Mouse (Mus musculus): ENCODE data around the gene Cept1. TPM values are rescaled to one million over a fixed set of nuclear protein-coding genes. Genes with fewer than 3 reads are reported as not detected.
"Not testable (repeated sequence)": the region's sequence is repeated elsewhere in the genome, so short reads cannot be mapped to it uniquely, and the experiment has no call there.

The Cept1 gene
- 65.7 and 67.1 TPM in 2 replicates for polyA plus RNA-seq (2015; fragmentation: Nextera tagmentation; extraction: Ambion mirVana)

- WGBS, result under 1% methylated on average over 63 of the region's 63 CpGs
- H3K9ac ChIP-seq (ENCODE audit: low read depth, low read length), result peak within 1 kb of the TSS; percentile 97
Measured at GRCm38 (mm10) chr3:106547171-106547923, at the start of gene Cept1, which contains the start of gene Dram2. Cept1 (minus strand) TSS chr3:106547802. Dram2 (plus strand) TSS chr3:106547798.

GRCm38 (mm10) chr3:106593631-106594030 lies 46.0 kb upstream of the Cept1 start:
- not testable (repeated sequence) for H3K4me3 ChIP-seq (ENCODE audit: low read length); H3K27ac ChIP-seq (ENCODE audit: low read length); ATAC-seq; H3K4me1 ChIP-seq (ENCODE audit: control insufficient read depth, insufficient read depth, low read length); H3K9me3 ChIP-seq (ENCODE audit: control insufficient read depth, low read length); H3K4me2 ChIP-seq (ENCODE audit: low read depth, low read length); H3K36me3 ChIP-seq (ENCODE audit: control insufficient read depth, insufficient read depth, low read length); H3K27me3 ChIP-seq (replicated peaks; ENCODE audit: control insufficient read depth, insufficient read depth, low read length); H3K9ac ChIP-seq (ENCODE audit: low read depth, low read length)
- 78% methylated on average over 4 of the region's 4 CpGs for WGBS

More at GRCm38 (mm10) chr3:106547171-106547923, at the start of gene Cept1, which contains the start of gene Dram2:
- H3K4me3 ChIP-seq (ENCODE audit: low read length), result peak within 1 kb of the TSS; percentile 96
- peak within 1 kb of the TSS; percentile 65 for H3K4me2 ChIP-seq (ENCODE audit: low read depth, low read length)
- no peaks in the 10 kb centered on the region for H3K27me3 ChIP-seq (replicated peaks; ENCODE audit: control insufficient read depth, insufficient read depth, low read length)
- H3K4me1 ChIP-seq (ENCODE audit: control insufficient read depth, insufficient read depth, low read length), result peaks cover 9% of the 10 kb centered on the region
- H3K9me3 ChIP-seq (ENCODE audit: control insufficient read depth, low read length), result no peaks in the 10 kb centered on the region
- H3K36me3 ChIP-seq (ENCODE audit: control insufficient read depth, insufficient read depth, low read length), result no peaks in the 10 kb centered on the region
- peak; percentile 95 for ATAC-seq
- peak within 1 kb of the TSS; percentile 99 for H3K27ac ChIP-seq (ENCODE audit: low read length)

- no peak overlapping the region for H3K27ac ChIP-seq (ENCODE audit: low read length)
- no peak overlapping the region for H3K4me3 ChIP-seq (ENCODE audit: low read length)
- WGBS, result 87% methylated on average over 2 of the region's 2 CpGs
- no peak overlapping the region for H3K9ac ChIP-seq (ENCODE audit: low read depth, low read length)
- H3K9me3 ChIP-seq (ENCODE audit: control insufficient read depth, low read length), result no peaks in the 10 kb centered on the region
- no peaks in the 10 kb centered on the region for H3K36me3 ChIP-seq (ENCODE audit: control insufficient read depth, insufficient read depth, low read length)
- no peak for ATAC-seq
- no peak overlapping the region for H3K4me2 ChIP-seq (ENCODE audit: low read depth, low read length)
- no peaks in the 10 kb centered on the region for H3K4me1 ChIP-seq (ENCODE audit: control insufficient read depth, insufficient read depth, low read length)
- no peaks in the 10 kb centered on the region for H3K27me3 ChIP-seq (replicated peaks; ENCODE audit: control insufficient read depth, insufficient read depth, low read length)
Measured at GRCm38 (mm10) chr3:106579296-106579695, 31.7 kb upstream of the Cept1 start.

GRCm38 (mm10) chr3:106573191-106573590 lies 25.6 kb upstream of the Cept1 start:
- no peak overlapping the region for H3K4me2 ChIP-seq (ENCODE audit: low read depth, low read length)

GRCm38 (mm10) chr3:106565876-106566275 lies 18.3 kb upstream of the Cept1 start:
- WGBS, result 81% methylated on average over 3 of the region's 3 CpGs
- H3K27ac ChIP-seq (ENCODE audit: low read length), result no peak overlapping the region
- no peak overlapping the region for H3K4me3 ChIP-seq (ENCODE audit: low read length)
- H3K4me1 ChIP-seq (ENCODE audit: control insufficient read depth, insufficient read depth, low read length), result no peaks in the 10 kb centered on the region
- H3K9ac ChIP-seq (ENCODE audit: low read depth, low read length), result no peak overlapping the region
- no peak for ATAC-seq
- H3K9me3 ChIP-seq (ENCODE audit: control insufficient read depth, low read length), result no peaks in the 10 kb centered on the region
- no peaks in the 10 kb centered on the region for H3K27me3 ChIP-seq (replicated peaks; ENCODE audit: control insufficient read depth, insufficient read depth, low read length)
- peaks cover 5% of the 10 kb centered on the region; the same call in 1 of the 2 replicates for H3K36me3 ChIP-seq (ENCODE audit: control insufficient read depth, insufficient read depth, low read length)
- H3K4me2 ChIP-seq (ENCODE audit: low read depth, low read length), result no peak overlapping the region

More at GRCm38 (mm10) chr3:106573191-106573590, 25.6 kb upstream of the Cept1 start:
- 90% methylated on average over 3 of the region's 3 CpGs for WGBS
- Histone ChIP-seq H3K27ac (ENCODE audit: low read length) (no peak overlapping the region), H3K9ac (ENCODE audit: low read depth, low read length) (no peak overlapping the region), H3K27me3 (replicated peaks; ENCODE audit: control insufficient read depth, insufficient read depth, low read length) (no peaks in the 10 kb centered on the region), H3K4me3 (ENCODE audit: low read length) (no peak overlapping the region), H3K4me1 (ENCODE audit: control insufficient read depth, insufficient read depth, low read length) (no peaks in the 10 kb centered on the region), H3K9me3 (ENCODE audit: control insufficient read depth, low read length) (no peaks in the 10 kb centered on the region), H3K36me3 (ENCODE audit: control insufficient read depth, insufficient read depth, low read length) (peaks cover 5% of the 10 kb centered on the region; the same call in 1 of the 2 replicates)
- no peak for ATAC-seq

GRCm38 (mm10) chr3:106558271-106558670 lies 10.7 kb upstream of the Cept1 start:
- H3K4me2 ChIP-seq (ENCODE audit: low read depth, low read length), result no peak overlapping the region
- H3K36me3 ChIP-seq (ENCODE audit: control insufficient read depth, insufficient read depth, low read length), result 0 out of 2 replicates have a peak, but pooled peaks cover 3% of the 10 kb centered on the region
- no peak overlapping the region for H3K27ac ChIP-seq (ENCODE audit: low read length)
- H3K9me3 ChIP-seq (ENCODE audit: control insufficient read depth, low read length), result no peaks in the 10 kb centered on the region
- H3K4me3 ChIP-seq (ENCODE audit: low read length), result no peak overlapping the region
- ATAC-seq, result no peak
- H3K9ac ChIP-seq (ENCODE audit: low read depth, low read length), result no peak overlapping the region
- H3K4me1 ChIP-seq (ENCODE audit: control insufficient read depth, insufficient read depth, low read length), result no peaks in the 10 kb centered on the region
- H3K27me3 ChIP-seq (replicated peaks; ENCODE audit: control insufficient read depth, insufficient read depth, low read length), result no peaks in the 10 kb centered on the region

GRCm38 (mm10) chr3:106555743-106556250 lies 8.2 kb upstream of the Cept1 start:
- no peak for ATAC-seq
- Histone ChIP-seq H3K4me3 (ENCODE audit: low read length) (no peak overlapping the region), H3K36me3 (ENCODE audit: control insufficient read depth, insufficient read depth, low read length) (0 out of 2 replicates have a peak, but pooled peaks cover 3% of the 10 kb centered on the region), H3K27me3 (replicated peaks; ENCODE audit: control insufficient read depth, insufficient read depth, low read length) (no peaks in the 10 kb centered on the region), H3K9me3 (ENCODE audit: control insufficient read depth, low read length) (no peaks in the 10 kb centered on the region), H3K4me1 (ENCODE audit: control insufficient read depth, insufficient read depth, low read length) (no peaks in the 10 kb centered on the region), H3K27ac (ENCODE audit: low read length) (no peak overlapping the region), H3K4me2 (ENCODE audit: low read depth, low read length) (no peak overlapping the region), H3K9ac (ENCODE audit: low read depth, low read length) (no peak overlapping the region)
- WGBS, result 91% methylated on average over 3 of the region's 3 CpGs

- no peak for ATAC-seq
- H3K27me3 ChIP-seq (replicated peaks; ENCODE audit: control insufficient read depth, insufficient read depth, low read length), result no peaks in the 10 kb centered on the region
- no peak overlapping the region for H3K4me2 ChIP-seq (ENCODE audit: low read depth, low read length)
- H3K36me3 ChIP-seq (ENCODE audit: control insufficient read depth, insufficient read depth, low read length), result 0 out of 2 replicates have a peak, but pooled peaks cover 3% of the 10 kb centered on the region
- no peak overlapping the region for H3K9ac ChIP-seq (ENCODE audit: low read depth, low read length)
- H3K27ac ChIP-seq (ENCODE audit: low read length), result no peak overlapping the region
- WGBS, result 88% methylated on average over 5 of the region's 5 CpGs
- no peaks in the 10 kb centered on the region for H3K9me3 ChIP-seq (ENCODE audit: control insufficient read depth, low read length)
- H3K4me3 ChIP-seq (ENCODE audit: low read length), result no peak overlapping the region
- no peaks in the 10 kb centered on the region for H3K4me1 ChIP-seq (ENCODE audit: control insufficient read depth, insufficient read depth, low read length)
Measured at GRCm38 (mm10) chr3:106553411-106553810, 5.8 kb upstream of the Cept1 start.

- H3K4me1 ChIP-seq (ENCODE audit: control insufficient read depth, insufficient read depth, low read length), result peaks cover 8% of the 10 kb centered on the region
- no peaks in the 10 kb centered on the region for H3K27me3 ChIP-seq (replicated peaks; ENCODE audit: control insufficient read depth, insufficient read depth, low read length)
- H3K4me2 ChIP-seq (ENCODE audit: low read depth, low read length), result peak overlapping the region; percentile 48; the same call in 1 of the 2 replicates
- no peak overlapping the region for H3K27ac ChIP-seq (ENCODE audit: low read length)
- WGBS, result 14% methylated on average over 3 of the region's 3 CpGs
- H3K4me3 ChIP-seq (ENCODE audit: low read length), result peak overlapping the region; percentile 26
- no peaks in the 10 kb centered on the region for H3K9me3 ChIP-seq (ENCODE audit: control insufficient read depth, low read length)
- ATAC-seq, result no peak
- no peaks in the 10 kb centered on the region for H3K36me3 ChIP-seq (ENCODE audit: control insufficient read depth, insufficient read depth, low read length)
- H3K9ac ChIP-seq (ENCODE audit: low read depth, low read length), result no peak overlapping the region
Measured at GRCm38 (mm10) chr3:106548971-106549370, 1.4 kb upstream of the Cept1 start.

Data from intestine, embryonic 16.5 days (tissue).